Mouse (Mus musculus) heart, adult 2 months (tissue): ENCODE data around the gene Mapkap1. TPM values are rescaled to one million over a fixed set of nuclear protein-coding genes. Genes with fewer than 3 reads are reported as not detected.

Experiments used
- DNase-seq, 2 experiments: peaks; one replicate each; pipeline ENCODE4 v3.0.0; 2021
- H3K27ac ChIP-seq: fragments of 200-600 bp; 2 replicates; pipeline ENCODE4 v1.8.1; 2022
- H3K27me3 ChIP-seq: fragments of 200-500 bp; 2 replicates; pipeline ENCODE4 v1.6.1; 2012; ENCODE audit warnings: mild to moderate bottlenecking, low read length, inconsistent platforms, mixed read lengths; ENCODE audit not compliant: control insufficient read depth, insufficient read depth
- H3K36me3 ChIP-seq: fragments of 200-500 bp; 2 replicates; pipeline ENCODE4 v1.6.1; 2012; ENCODE audit warnings: low read length, inconsistent platforms; ENCODE audit not compliant: control insufficient read depth, insufficient read depth
- H3K4me1 ChIP-seq: fragments of 200-500 bp; 2 replicates; pipeline ENCODE4 v1.6.1; 2011; ENCODE audit warnings: low read length; ENCODE audit not compliant: control insufficient read depth, insufficient read depth
- H3K4me3 ChIP-seq: fragments of 200-600 bp; 2 replicates; pipeline ENCODE4 v1.8.1; 2022
- H3K79me2 ChIP-seq: fragments of 200-500 bp; replicated peaks from 2 replicates; pipeline ENCODE4 v1.6.1; 2012; ENCODE audit warnings: mild to moderate bottlenecking, inconsistent platforms, low read length, moderate library complexity, mixed read lengths; ENCODE audit not compliant: control insufficient read depth, insufficient read depth
- H3K9ac ChIP-seq: fragments of 200-500 bp; 2 replicates; pipeline ENCODE4 v1.6.1; 2012; ENCODE audit warnings: low read depth, mild to moderate bottlenecking, control low read depth, inconsistent platforms, low read length, mixed read lengths
- CTCF ChIP-seq: fragments of 200-600 bp; IDR thresholded peaks from 2 replicates; pipeline ENCODE4 v1.8.1; 2022; ENCODE audit warnings: antibody characterized with exemption, mild to moderate bottlenecking, moderate library complexity
- EP300 ChIP-seq: fragments of 200-500 bp; IDR thresholded peaks from 2 replicates; pipeline ENCODE4 v1.6.1; 2011; ENCODE audit warnings: low read depth, low read length, control low read depth; ENCODE audit not compliant: insufficient read depth
- POLR2A ChIP-seq: fragments of 200-500 bp; IDR thresholded peaks from 2 replicates; pipeline ENCODE4 v1.6.1; 2011; ENCODE audit warnings: mild to moderate bottlenecking, low read depth, low read length, control low read depth; ENCODE audit not compliant: insufficient read depth
- WGBS: fragments of 180-500 bp; shearing (Covaris S2); methylation state at CpG from one replicate; pipeline ENCODE4 v1.1.7; 2018; 5-methylcytosine and 5-hydroxymethylcytosine counted together
- intact Hi-C: fragments of 180-260 bp; cut with DNase I; formaldehyde crosslinking; loops from one replicate; pipeline ENCODE4 v1.15.1; 2025
- polyA plus RNA-seq: library from polyadenylated mRNA; depleted of rRNA; stranded (reverse); fragments of >200 nt; gene quantifications from 2 replicates; pipeline ENCODE4 v1.2.3, GENCODE M21; 2012
- total RNA-seq, 2 experiments: library from RNA; stranded (reverse); gene quantifications; 2 replicates each; pipeline ENCODE4 v1.2.3; 2021

The Mapkap1 gene
- total and polyA plus RNA-seq, 3 experiments, result 30.6 to 70.1 (median 63.6) TPM

DNA sequence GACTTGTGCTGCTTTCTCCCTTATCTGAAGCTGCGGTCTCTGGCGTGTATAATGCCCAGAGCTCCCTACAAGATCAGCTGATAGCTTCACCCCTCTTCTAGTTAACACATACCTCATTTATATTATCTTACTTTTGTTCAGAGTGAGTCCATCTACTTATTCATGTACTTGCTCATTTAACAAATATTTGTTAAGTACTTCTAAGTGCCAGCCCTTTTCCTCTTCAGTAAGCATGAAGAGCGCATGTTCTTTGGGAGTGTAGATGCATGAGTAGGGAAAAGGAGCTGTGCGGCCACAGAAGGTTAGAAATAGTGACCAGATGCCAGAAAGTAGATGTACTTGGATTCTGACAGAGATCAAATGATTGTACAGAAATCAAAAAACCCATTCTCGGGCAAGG lies 108.7 kb downstream of the Mapkap1 start:
- intact Hi-C loops, result no loop called here
- TF ChIP-seq POLR2A (no peak), CTCF (no peak), EP300 (no peak)

DNA sequence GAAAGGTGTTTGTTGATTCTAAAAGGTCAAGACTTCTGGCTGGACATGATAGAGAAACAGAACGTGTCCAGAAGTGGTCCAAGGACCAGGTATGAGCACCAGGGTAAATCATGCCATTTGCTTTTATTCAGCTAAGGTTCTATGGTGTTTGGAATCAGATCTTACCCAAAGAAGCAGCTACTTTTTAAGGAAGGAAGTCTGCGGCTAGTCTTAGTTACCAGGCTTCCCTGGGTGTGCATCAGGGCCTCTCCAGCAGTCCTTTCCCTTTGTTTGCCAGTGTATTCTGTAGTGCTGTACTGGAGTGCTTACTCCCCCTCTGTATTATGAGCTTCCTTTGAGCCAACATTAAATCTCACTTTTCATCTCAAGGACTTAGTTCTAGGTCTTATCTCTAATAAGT lies 111.5 kb downstream of the Mapkap1 start:
- Histone ChIP-seq H3K4me3 (no peak overlapping the region), H3K36me3 (no peaks in the 10 kb centered on the region), H3K27me3 (no peaks in the 10 kb centered on the region), H3K4me1 (no peaks in the 10 kb centered on the region), H3K79me2 (no peaks in the 10 kb centered on the region), H3K9ac (no peak overlapping the region), H3K27ac (no peak overlapping the region)
- intact Hi-C loops, result no loop called here
- WGBS, result 73% methylated on average over 2 of the region's 2 CpGs
- TF ChIP-seq POLR2A (no peak), CTCF (no peak), EP300 (no peak)
- no peak for DNase-seq

More for the DNA sequence above, 108.7 kb downstream of the Mapkap1 start:
- WGBS, result 91% methylated on average over 5 of the region's 5 CpGs
- H3K9ac ChIP-seq, result no peak overlapping the region
- H3K27me3 ChIP-seq, result no peaks in the 10 kb centered on the region
- H3K4me1 ChIP-seq, result no peaks in the 10 kb centered on the region
- no peak for DNase-seq
- H3K79me2 ChIP-seq, result no peaks in the 10 kb centered on the region
- H3K4me3 ChIP-seq, result no peak overlapping the region
- no peak overlapping the region for H3K27ac ChIP-seq
- H3K36me3 ChIP-seq, result no peaks in the 10 kb centered on the region

DNA sequence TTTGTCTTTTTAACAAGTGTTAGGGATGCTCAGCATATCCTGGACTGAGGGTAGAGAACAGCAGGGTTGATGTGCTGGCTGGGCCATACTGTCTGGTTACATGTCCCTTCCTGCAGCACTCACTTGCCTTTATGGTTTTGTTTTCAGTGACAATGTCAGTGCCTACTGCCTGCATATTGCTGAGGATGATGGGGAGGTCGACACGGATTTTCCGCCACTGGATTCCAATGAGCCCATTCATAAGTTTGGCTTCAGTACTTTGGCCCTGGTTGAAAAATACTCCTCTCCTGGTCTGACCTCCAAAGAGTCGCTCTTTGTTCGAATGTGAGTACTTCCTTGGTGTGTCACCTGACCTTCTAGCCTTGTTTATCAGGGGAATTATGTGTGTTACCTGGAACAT lies 112.0 kb downstream of the Mapkap1 start:
- H3K27ac ChIP-seq, result no peak overlapping the region
- H3K4me1 ChIP-seq, result no peaks in the 10 kb centered on the region
- intact Hi-C loops, result no loop called here
- H3K9ac ChIP-seq, result no peak overlapping the region
- H3K36me3 ChIP-seq, result no peaks in the 10 kb centered on the region
- WGBS, result 79% methylated on average over 5 of the region's 5 CpGs
- H3K27me3 ChIP-seq, result no peaks in the 10 kb centered on the region
- no peaks in the 10 kb centered on the region for H3K79me2 ChIP-seq
- DNase-seq, result no peak
- no peak overlapping the region for H3K4me3 ChIP-seq
- TF ChIP-seq EP300 (no peak), POLR2A (no peak), CTCF (no peak)

DNA sequence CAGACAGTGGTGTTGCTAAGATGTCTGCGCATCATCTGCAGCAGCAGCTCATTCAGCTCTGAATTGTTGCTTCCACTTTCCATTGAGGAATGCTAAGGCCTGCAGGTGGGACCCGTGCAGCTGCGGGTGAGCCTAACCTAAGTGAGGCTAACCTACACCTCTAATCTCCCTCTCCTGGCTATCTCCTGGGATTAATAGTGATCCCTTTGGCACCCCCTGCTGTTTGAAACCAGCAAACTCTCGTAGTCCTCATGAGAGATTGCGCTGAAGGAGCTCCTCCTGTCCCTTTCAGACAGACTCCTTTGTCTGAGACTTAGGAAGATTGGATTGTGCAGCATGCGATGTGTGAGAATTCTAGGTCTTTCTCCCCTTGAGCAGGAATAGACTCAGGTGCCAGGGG lies 113.0 kb downstream of the Mapkap1 start:
- no peaks in the 10 kb centered on the region for H3K79me2 ChIP-seq
- no peak overlapping the region for H3K4me3 ChIP-seq
- H3K27ac ChIP-seq, result no peak overlapping the region
- no peaks in the 10 kb centered on the region for H3K4me1 ChIP-seq
- 53% methylated on average over 6 of the region's 6 CpGs for WGBS
- no peaks in the 10 kb centered on the region for H3K36me3 ChIP-seq
- TF ChIP-seq POLR2A, result no peak
- peak; percentile 73 for TF ChIP-seq CTCF
- DNase-seq, result peak in 1 of 2 experiments; percentile 34
- no peak overlapping the region for H3K9ac ChIP-seq
- intact Hi-C loops, result no loop called here
- H3K27me3 ChIP-seq, result no peaks in the 10 kb centered on the region

GRCm38 (mm10) chr2:34521384-34521783 lies 114.8 kb downstream of the Mapkap1 start:
- Histone ChIP-seq H3K9ac (no peak overlapping the region), H3K4me1 (peaks cover 1% of the 10 kb centered on the region), H3K36me3 (peaks cover 2% of the 10 kb centered on the region; the same call in 1 of the 2 replicates), H3K27ac (no peak overlapping the region), H3K27me3 (no peaks in the 10 kb centered on the region), H3K4me3 (no peak overlapping the region), H3K79me2 (no peaks in the 10 kb centered on the region)
- WGBS, result 91% methylated on average over 3 of the region's 3 CpGs
- no peak for TF ChIP-seq EP300
- TF ChIP-seq POLR2A, result no peak
- TF ChIP-seq CTCF, result no peak
- intact Hi-C loops, result loop anchor here (5.0 kb wide), 1 partner anchor 549 kb away; no protein-coding TSS in a partner anchor
- no peak for DNase-seq

DNA sequence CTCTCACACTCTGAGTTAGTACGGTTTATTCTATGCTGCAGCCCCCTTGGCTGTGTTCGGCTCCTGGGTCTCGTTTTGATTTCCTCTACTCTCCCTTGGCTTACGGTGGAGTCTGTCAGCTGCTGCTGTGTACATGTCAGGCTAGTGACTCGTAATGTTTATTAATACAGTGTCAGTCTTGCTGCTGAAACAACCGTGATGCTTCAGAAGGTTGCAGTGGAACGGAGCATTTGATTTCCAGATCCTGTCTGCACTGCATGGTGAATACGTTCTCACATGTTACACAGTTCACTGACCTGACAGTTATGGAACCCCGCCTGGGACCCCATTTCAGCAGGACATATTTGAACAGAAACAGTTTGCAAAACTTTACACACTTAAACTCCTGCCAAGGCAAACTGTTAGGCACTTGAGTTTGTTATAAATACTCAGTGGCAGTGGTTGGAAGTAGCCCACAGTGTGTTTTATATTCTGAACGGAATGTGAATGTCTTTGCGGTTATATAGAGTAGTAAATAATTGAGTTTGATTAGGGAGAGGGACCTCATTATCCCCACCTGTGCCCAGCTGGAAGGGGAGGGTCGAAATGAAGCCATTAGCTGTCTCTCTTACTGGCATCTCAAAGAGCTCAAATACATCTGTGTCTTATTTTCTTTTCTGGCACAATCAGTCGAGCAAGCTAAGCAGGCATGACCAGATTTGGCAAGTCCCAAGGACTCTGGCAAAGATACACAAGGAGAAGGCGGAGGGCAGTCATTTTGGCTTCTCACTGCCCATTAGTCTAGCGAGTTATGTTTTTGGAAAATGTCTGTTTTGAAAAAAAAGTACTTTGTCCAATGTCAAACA lies 120.2 kb downstream of the Mapkap1 start:
- DNase-seq, result peak in 1 of 2 experiments; percentile 48
- TF ChIP-seq CTCF (no peak), POLR2A (no peak), EP300 (no peak)
- peak overlapping the region; percentile 18; the same call in 1 of the 2 replicates for H3K4me3 ChIP-seq
- WGBS, result 48% methylated on average over 15 of the region's 15 CpGs
- no peaks in the 10 kb centered on the region for H3K79me2 ChIP-seq
- intact Hi-C loops, result no loop called here
- peak overlapping the region; percentile 39 for H3K27ac ChIP-seq
- peak overlapping the region; percentile 4; the same call in 1 of the 2 replicates for H3K9ac ChIP-seq
- no peaks in the 10 kb centered on the region for H3K27me3 ChIP-seq
- H3K36me3 ChIP-seq, result peaks cover 7% of the 10 kb centered on the region
- peaks cover 6% of the 10 kb centered on the region for H3K4me1 ChIP-seq
